Mouse (Mus musculus) testis, postnatal 10 days (tissue): ENCODE results near the gene Pomgnt2.
"Not testable (repeated sequence)": the region's sequence is repeated elsewhere in the genome, so short reads cannot be mapped to it uniquely, and the experiment has no call there.

Experiments used
- DNase-seq: peaks from one replicate; pipeline ENCODE4 v3.0.0; 2021; ENCODE audit warnings: low spot score

Pomgnt2 gene

GRCm38 (mm10) chr9:121997010-121997409, at the start of gene Pomgnt2:
TSS of gene Pomgnt2 (minus strand) at chr9:121997110.
- no peak for DNase-seq

- no peak for DNase-seq
These were observed 42.9 kb upstream of the Pomgnt2 start for GRCm38 (mm10) chr9:122039848-122040247.

- DNase-seq = no peak
These were observed 41.7 kb upstream of the Pomgnt2 start for GRCm38 (mm10) chr9:122038631-122039030.

GRCm38 (mm10) chr9:122036496-122037054, 39.7 kb upstream of the Pomgnt2 start:
- DNase-seq = no peak

GRCm38 (mm10) chr9:122035807-122036206, 38.9 kb upstream of the Pomgnt2 start:
- DNase-seq = no peak

GRCm38 (mm10) chr9:122034949-122035348, 38.0 kb upstream of the Pomgnt2 start:
- DNase-seq = no peak

GRCm38 (mm10) chr9:122032071-122032470, 35.2 kb upstream of the Pomgnt2 start:
- no peak for DNase-seq

GRCm38 (mm10) chr9:122030706-122031105, 33.8 kb upstream of the Pomgnt2 start:
- DNase-seq = no peak

- no peak for DNase-seq
These were observed 32.9 kb upstream of the Pomgnt2 start for GRCm38 (mm10) chr9:122029765-122030164.

GRCm38 (mm10) chr9:122027914-122028745, 31.2 kb upstream of the Pomgnt2 start:
- DNase-seq = no peak

GRCm38 (mm10) chr9:122027081-122027913, 30.4 kb upstream of the Pomgnt2 start:
- no peak for DNase-seq

- no peak for DNase-seq
These were observed 29.1 kb upstream of the Pomgnt2 start for GRCm38 (mm10) chr9:122025855-122026590.

GRCm38 (mm10) chr9:122024419-122024818, 27.5 kb upstream of the Pomgnt2 start:
- DNase-seq = no peak

GRCm38 (mm10) chr9:122023873-122024272, 27.0 kb upstream of the Pomgnt2 start:
- no peak for DNase-seq

- DNase-seq = peak; percentile 59
These were observed 25.9 kb upstream of the Pomgnt2 start for GRCm38 (mm10) chr9:122022776-122023175.

GRCm38 (mm10) chr9:122021581-122021980, 24.7 kb upstream of the Pomgnt2 start:
- no peak for DNase-seq

- DNase-seq = not testable (repeated sequence)
These were observed 24.3 kb upstream of the Pomgnt2 start for GRCm38 (mm10) chr9:122021171-122021570.

GRCm38 (mm10) chr9:122020321-122020720, 23.4 kb upstream of the Pomgnt2 start:
- DNase-seq = no peak

GRCm38 (mm10) chr9:122018782-122019395, 22.0 kb upstream of the Pomgnt2 start:
- DNase-seq = peak; percentile 75

GRCm38 (mm10) chr9:122018079-122018478, 21.2 kb upstream of the Pomgnt2 start:
- no peak for DNase-seq

- peak; percentile 94 for DNase-seq
These were observed 17.3 kb upstream of the Pomgnt2 start for GRCm38 (mm10) chr9:122014241-122014667.
